In the genomic region with DNA sequence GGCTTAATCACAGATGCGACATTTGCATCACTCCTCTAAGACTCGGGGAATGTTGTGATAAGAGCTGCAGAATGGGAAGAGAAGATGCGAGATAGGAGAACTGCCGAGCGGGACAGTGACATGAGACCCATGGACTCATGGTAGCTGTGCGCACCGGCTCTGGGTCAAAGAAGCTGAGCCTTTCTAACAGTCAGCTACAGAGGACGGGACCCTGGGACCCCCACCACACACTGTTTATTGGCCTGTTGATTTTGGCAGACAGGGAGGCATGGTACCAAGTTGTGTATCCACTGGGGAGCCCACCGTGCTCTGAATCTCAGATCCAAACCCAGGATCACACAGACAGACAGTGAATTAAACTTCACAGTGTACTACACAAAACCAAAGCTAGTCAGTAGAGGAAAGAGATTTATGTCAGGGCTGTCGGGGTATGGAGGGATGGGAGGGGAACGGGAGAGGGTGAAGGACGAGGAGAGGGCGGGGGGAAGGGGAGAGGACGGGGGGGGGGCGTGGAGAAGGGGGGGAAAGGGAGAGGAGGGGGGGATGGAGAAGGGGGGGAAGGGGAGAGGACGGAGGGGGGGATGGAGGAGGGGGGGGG, we compare ENCODE assay signal across 15 mouse cellular contexts.
"Had no signal": no experiment of that assay in that cellular context is flagged by ENCODE, and none has a peak within 500 bp of the region (broad histone marks: within the 10 kb centered on the region; RNA-seq: fewer than 3 reads in every experiment).

No protein-coding gene starts in this region.

- DNase-seq: kidney, adult 11 months; kidney, adult 8-10 months; kidney, postnatal 14 days; kidney, postnatal 4 days; liver; liver, embryonic 13.5 days; lung, adult 2 months; lung, postnatal 14 days; lung, postnatal 4 days; midbrain, embryonic 14.5 days; thymus, adult 18-20 months; thymus, postnatal 36 days had no signal

- ATAC-seq: intestine, embryonic 15.5 days had no signal

- H3K27me3 ChIP-seq: intestine, embryonic 15.5 days; kidney, embryonic 15.5 days; liver, embryonic 13.5 days had no signal

- H3K4me1 ChIP-seq: intestine, embryonic 15.5 days; kidney, embryonic 15.5 days; liver, embryonic 13.5 days had no signal

- H3K36me3 ChIP-seq: intestine, embryonic 15.5 days; kidney, embryonic 15.5 days; liver, embryonic 13.5 days had no signal

- H3K9ac ChIP-seq: intestine, embryonic 15.5 days; kidney, embryonic 15.5 days; liver, embryonic 13.5 days had no signal

- H3K27ac ChIP-seq: intestine, embryonic 15.5 days; kidney, embryonic 15.5 days; liver, embryonic 13.5 days had no signal

- H3K4me2 ChIP-seq: intestine, embryonic 15.5 days; kidney, embryonic 15.5 days; liver, embryonic 13.5 days; midbrain, embryonic 11.5 days had no signal

- H3K9me3 ChIP-seq: intestine, embryonic 15.5 days; kidney, embryonic 15.5 days; liver, embryonic 13.5 days had no signal

- H3K4me3 ChIP-seq: intestine, embryonic 15.5 days; kidney, embryonic 15.5 days; liver, embryonic 13.5 days had no signal
